Mouse (Mus musculus): ENCODE results near the gene Frmd4b. TPM values are rescaled to one million over a fixed set of nuclear protein-coding genes. Genes with fewer than 3 reads are reported as not detected.

The Frmd4b gene
- polyA plus RNA-seq, 1 experiment from 2014 or later: 14.0 TPM

GRCm38 (mm10) chr6:97509434-97509833, 107.9 kb downstream of the Frmd4b start:
- Histone ChIP-seq H3K27me3 (ENCODE audit: insufficient read depth, low read length) (no peaks in the 10 kb centered on the region), H3K4me2 (ENCODE audit: low read length) (no peak overlapping the region), H3K27ac (no peak overlapping the region; the same call in 1 of the 2 replicates), H3K9me3 (replicated peaks; ENCODE audit: low read length) (no peaks in the 10 kb centered on the region), H3K4me3 (replicated peaks; ENCODE audit: low read depth, low read length) (no peak overlapping the region), H3K9ac (ENCODE audit: low read depth, low read length) (no peak overlapping the region), H3K36me3 (ENCODE audit: insufficient read depth, low read length) (no peaks in the 10 kb centered on the region), H3K4me1 (replicated peaks; ENCODE audit: insufficient read depth, low read length) (peaks cover 3% of the 10 kb centered on the region; the same call in 1 of the 2 replicates)
- no peak for DNase-seq (ENCODE audit: low spot score)
- WGBS: 87% methylated on average over 10 of the region's 10 CpGs
- no peak for ATAC-seq (replicated peaks; ENCODE audit: low FRiP score, low read depth)
- TF ChIP-seq CTCF (IDR thresholded peaks at IDR 0.05; ENCODE audit: low read depth): no peak

- 86% methylated on average over 6 of the region's 6 CpGs for WGBS
Observed at GRCm38 (mm10) chr6:97508480-97508879, 108.9 kb downstream of the Frmd4b start.

GRCm38 (mm10) chr6:97507893-97508292, 109.4 kb downstream of the Frmd4b start:
- Histone ChIP-seq H3K4me2 (ENCODE audit: low read length) (no peak overlapping the region), H3K36me3 (ENCODE audit: insufficient read depth, low read length) (no peaks in the 10 kb centered on the region), H3K9ac (ENCODE audit: low read depth, low read length) (no peak overlapping the region), H3K4me3 (replicated peaks; ENCODE audit: low read depth, low read length) (no peak overlapping the region), H3K4me1 (replicated peaks; ENCODE audit: insufficient read depth, low read length) (peaks cover 3% of the 10 kb centered on the region; the same call in 1 of the 2 replicates), H3K27ac (no peak overlapping the region), H3K27me3 (ENCODE audit: insufficient read depth, low read length) (no peaks in the 10 kb centered on the region), H3K9me3 (replicated peaks; ENCODE audit: low read length) (no peaks in the 10 kb centered on the region)
- 92% methylated on average over 3 of the region's 3 CpGs for WGBS
- TF ChIP-seq CTCF (IDR thresholded peaks at IDR 0.05; ENCODE audit: low read depth): no peak
- DNase-seq (ENCODE audit: low spot score): no peak
- ATAC-seq (replicated peaks; ENCODE audit: low FRiP score, low read depth): no peak

More at GRCm38 (mm10) chr6:97508480-97508879, 108.9 kb downstream of the Frmd4b start:
- Histone ChIP-seq H3K4me1 (replicated peaks; ENCODE audit: insufficient read depth, low read length) (peaks cover 3% of the 10 kb centered on the region; the same call in 1 of the 2 replicates), H3K27me3 (ENCODE audit: insufficient read depth, low read length) (no peaks in the 10 kb centered on the region), H3K27ac (no peak overlapping the region), H3K9me3 (replicated peaks; ENCODE audit: low read length) (no peaks in the 10 kb centered on the region), H3K9ac (ENCODE audit: low read depth, low read length) (no peak overlapping the region), H3K4me3 (replicated peaks; ENCODE audit: low read depth, low read length) (no peak overlapping the region), H3K36me3 (ENCODE audit: insufficient read depth, low read length) (no peaks in the 10 kb centered on the region), H3K4me2 (ENCODE audit: low read length) (no peak overlapping the region)
- ATAC-seq (replicated peaks; ENCODE audit: low FRiP score, low read depth) (no peak), DNase-seq (ENCODE audit: low spot score) (no peak)
- no peak for TF ChIP-seq CTCF (IDR thresholded peaks at IDR 0.05; ENCODE audit: low read depth)

GRCm38 (mm10) chr6:97506141-97506650, 111.1 kb downstream of the Frmd4b start:
- TF ChIP-seq CTCF (IDR thresholded peaks at IDR 0.05; ENCODE audit: low read depth): no peak
- H3K4me2 ChIP-seq (ENCODE audit: low read length): peak overlapping the region; percentile 29; the same call in 1 of the 2 replicates
- DNase-seq (ENCODE audit: low spot score) (peak; percentile 88), ATAC-seq (replicated peaks; ENCODE audit: low FRiP score, low read depth) (no peak)
- no peak overlapping the region for H3K4me3 ChIP-seq (replicated peaks; ENCODE audit: low read depth, low read length)
- no peak overlapping the region for H3K27ac ChIP-seq
- no peaks in the 10 kb centered on the region for H3K27me3 ChIP-seq (ENCODE audit: insufficient read depth, low read length)
- 6% methylated on average over 15 of the region's 15 CpGs for WGBS
- H3K9me3 ChIP-seq (replicated peaks; ENCODE audit: low read length): no peaks in the 10 kb centered on the region
- H3K4me1 ChIP-seq (replicated peaks; ENCODE audit: insufficient read depth, low read length): peaks cover 3% of the 10 kb centered on the region; the same call in 1 of the 2 replicates
- no peaks in the 10 kb centered on the region for H3K36me3 ChIP-seq (ENCODE audit: insufficient read depth, low read length)
- H3K9ac ChIP-seq (ENCODE audit: low read depth, low read length): no peak overlapping the region

- WGBS: 73% methylated on average over 5 of the region's 5 CpGs
- Histone ChIP-seq H3K4me1 (replicated peaks; ENCODE audit: insufficient read depth, low read length) (peaks cover 3% of the 10 kb centered on the region; the same call in 1 of the 2 replicates), H3K9ac (ENCODE audit: low read depth, low read length) (no peak overlapping the region)
Observed at GRCm38 (mm10) chr6:97504673-97505072, 112.7 kb downstream of the Frmd4b start.

GRCm38 (mm10) chr6:97501000-97501399, 116.3 kb downstream of the Frmd4b start:
- H3K9ac ChIP-seq (ENCODE audit: low read depth, low read length): no peak overlapping the region
- no peak for DNase-seq (ENCODE audit: low spot score)
- no peaks in the 10 kb centered on the region for H3K4me1 ChIP-seq (replicated peaks; ENCODE audit: insufficient read depth, low read length)
- H3K4me3 ChIP-seq (replicated peaks; ENCODE audit: low read depth, low read length): no peak overlapping the region
- no peaks in the 10 kb centered on the region for H3K9me3 ChIP-seq (replicated peaks; ENCODE audit: low read length)
- H3K36me3 ChIP-seq (ENCODE audit: insufficient read depth, low read length): no peaks in the 10 kb centered on the region
- H3K27me3 ChIP-seq (ENCODE audit: insufficient read depth, low read length): no peaks in the 10 kb centered on the region
- no peak overlapping the region for H3K4me2 ChIP-seq (ENCODE audit: low read length)
- WGBS: 88% methylated on average over 7 of the region's 7 CpGs
- ATAC-seq (replicated peaks; ENCODE audit: low FRiP score, low read depth): no peak
- peak; percentile 39 for TF ChIP-seq CTCF (IDR thresholded peaks at IDR 0.05; ENCODE audit: low read depth)
- H3K27ac ChIP-seq: no peak overlapping the region

More at GRCm38 (mm10) chr6:97504673-97505072, 112.7 kb downstream of the Frmd4b start:
- no peak overlapping the region for H3K27ac ChIP-seq
- no peak for DNase-seq (ENCODE audit: low spot score)
- H3K36me3 ChIP-seq (ENCODE audit: insufficient read depth, low read length): no peaks in the 10 kb centered on the region
- H3K27me3 ChIP-seq (ENCODE audit: insufficient read depth, low read length): no peaks in the 10 kb centered on the region
- no peaks in the 10 kb centered on the region for H3K9me3 ChIP-seq (replicated peaks; ENCODE audit: low read length)
- no peak overlapping the region for H3K4me3 ChIP-seq (replicated peaks; ENCODE audit: low read depth, low read length)
- TF ChIP-seq CTCF (IDR thresholded peaks at IDR 0.05; ENCODE audit: low read depth): no peak
- ATAC-seq (replicated peaks; ENCODE audit: low FRiP score, low read depth): no peak
- H3K4me2 ChIP-seq (ENCODE audit: low read length): no peak overlapping the region

GRCm38 (mm10) chr6:97500246-97500645, 117.1 kb downstream of the Frmd4b start:
- Histone ChIP-seq H3K4me2 (ENCODE audit: low read length) (no peak overlapping the region), H3K27ac (no peak overlapping the region), H3K9ac (ENCODE audit: low read depth, low read length) (no peak overlapping the region), H3K27me3 (ENCODE audit: insufficient read depth, low read length) (no peaks in the 10 kb centered on the region), H3K4me3 (replicated peaks; ENCODE audit: low read depth, low read length) (no peak overlapping the region), H3K36me3 (ENCODE audit: insufficient read depth, low read length) (no peaks in the 10 kb centered on the region), H3K4me1 (replicated peaks; ENCODE audit: insufficient read depth, low read length) (no peaks in the 10 kb centered on the region), H3K9me3 (replicated peaks; ENCODE audit: low read length) (no peaks in the 10 kb centered on the region)
- ATAC-seq (replicated peaks; ENCODE audit: low FRiP score, low read depth) (no peak), DNase-seq (ENCODE audit: low spot score) (no peak)
- no peak for TF ChIP-seq CTCF (IDR thresholded peaks at IDR 0.05; ENCODE audit: low read depth)
- WGBS: 86% methylated on average over 6 of the region's 6 CpGs
